Mouse (Mus musculus) ES-E14 (cell line): ENCODE results near the gene Mcam. TPM values are rescaled to one million over a fixed set of nuclear protein-coding genes. Genes with fewer than 3 reads are reported as not detected.

Source experiments
- DNase-seq: peaks from one replicate; pipeline ENCODE4 v3.0.0-alpha.2; 2013; ENCODE audit warnings: low read depth, low spot score
- H3K27ac ChIP-seq: 2 replicates; pipeline ENCODE4 v1.5.1; 2012; ENCODE audit warnings: low read depth, mild to moderate bottlenecking, low read length, moderate library complexity, mixed read lengths; ENCODE audit not compliant: poor library complexity, insufficient read depth, severe bottlenecking
- H3K36me3 ChIP-seq: 2 replicates; pipeline ENCODE4 v1.6.1; 2012; ENCODE audit warnings: mild to moderate bottlenecking, low read length, moderate library complexity, mixed read lengths; ENCODE audit not compliant: control insufficient read depth, poor library complexity, insufficient read depth, severe bottlenecking
- H3K4me1 ChIP-seq, 2 experiments: fragments of 150-350 bp in 1 of 2; sonication (generic) in 1 of 2; 2 replicates each; pipeline ENCODE4 v1.6.1; 2012; ENCODE audit warnings: low read length in 2 of 2, mild to moderate bottlenecking in 1 of 2, mixed read lengths in 1 of 2; ENCODE audit not compliant: control insufficient read depth in 2 of 2, insufficient read depth in 2 of 2, poor library complexity in 1 of 2
- H3K4me3 ChIP-seq, 2 experiments: fragments of 150-350 bp in 1 of 2; sonication (generic) in 1 of 2; 2 replicates each; pipeline ENCODE4 v1.5.1; 2012; ENCODE audit warnings: low read length in 2 of 2, low read depth in 1 of 2, mild to moderate bottlenecking in 1 of 2, mixed read lengths in 1 of 2; ENCODE audit not compliant: insufficient read depth in 1 of 2, poor library complexity in 1 of 2, severe bottlenecking in 1 of 2
- H3K9ac ChIP-seq: 2 replicates; pipeline ENCODE4 v1.6.1; 2012; ENCODE audit warnings: low read depth, mild to moderate bottlenecking, low read length, mixed read lengths; ENCODE audit not compliant: poor library complexity, insufficient read depth, severe bottlenecking
- H3K9me3 ChIP-seq: fragments of 150-350 bp; sonication (generic); 2 replicates; pipeline ENCODE4 v1.6.1; 2012; ENCODE audit warnings: low read depth, mild to moderate bottlenecking, low read length; ENCODE audit not compliant: control insufficient read depth, insufficient read depth
- CHD2 ChIP-seq: IDR thresholded peaks from 2 replicates; pipeline ENCODE4 v1.6.1; 2014; ENCODE audit warnings: mild to moderate bottlenecking, low read depth, low read length, inconsistent platforms
- HCFC1 ChIP-seq: IDR thresholded peaks from 2 replicates; pipeline ENCODE4 v1.6.1; 2012; ENCODE audit warnings: low read length, inconsistent platforms, borderline replicate concordance; ENCODE audit not compliant: insufficient read depth
- MAFK ChIP-seq: IDR thresholded peaks from 2 replicates; pipeline ENCODE4 v1.6.1; 2014; ENCODE audit warnings: mild to moderate bottlenecking, low read depth, low read length, inconsistent platforms; ENCODE audit not compliant: insufficient read depth
- ZC3H11A ChIP-seq: IDR thresholded peaks from 2 replicates; pipeline ENCODE4 v1.6.1; 2012; ENCODE audit warnings: low read depth, mild to moderate bottlenecking, inconsistent platforms, low read length, borderline replicate concordance
- ZNF384 ChIP-seq: IDR thresholded peaks from 2 replicates; pipeline ENCODE4 v1.6.1; 2012; ENCODE audit warnings: low read depth, low read length, inconsistent platforms
- in situ Hi-C, 2 experiments: fragments of 600-800 bp; cut with MboI; formaldehyde crosslinking; loops; one replicate each; pipeline ENCODE4 v1.15.1; 2025; ENCODE audit warnings: low sequenced_read_pairs in 2 of 2, inconsistent platforms in 1 of 2; ENCODE audit not compliant: unreplicated experiment in 2 of 2
- total RNA-seq: library from RNA; depleted of rRNA; stranded (reverse); fragments of 300-350 nt; gene quantifications from 2 replicates; pipeline ENCODE4 v1.2.3, GENCODE M21; 2012

Gene Mcam
- total RNA-seq, 1 experiment, result 53.1 TPM

GRCm38 (mm10) chr9:44168931-44169330 is 34.7 kb downstream of the Mcam start:
- H3K36me3 ChIP-seq, result peaks cover 23% of the 10 kb centered on the region
- in situ Hi-C loops, result no loop called here
- no peaks in the 10 kb centered on the region for H3K9me3 ChIP-seq
- H3K27ac ChIP-seq, result no peak overlapping the region
- TF ChIP-seq ZNF384, result no peak
- TF ChIP-seq MAFK, result no peak
- TF ChIP-seq HCFC1, result no peak
- TF ChIP-seq ZC3H11A, result no peak
- TF ChIP-seq CHD2, result no peak
- H3K4me3 ChIP-seq, result no peak overlapping the region
- no peak for DNase-seq
- peaks cover 0 to 2% of the 10 kb centered on the region in 2 experiments; a peak in 1 of 4 replicates for H3K4me1 ChIP-seq
- no peak overlapping the region for H3K9ac ChIP-seq

- no peaks in the 10 kb centered on the region for H3K9me3 ChIP-seq
- DNase-seq, result no peak
- no peak overlapping the region for H3K27ac ChIP-seq
- peaks cover 17% of the 10 kb centered on the region for H3K36me3 ChIP-seq
- H3K9ac ChIP-seq, result no peak overlapping the region
- TF ChIP-seq ZC3H11A, result no peak
- no peak for TF ChIP-seq ZNF384
- no peak for TF ChIP-seq MAFK
- no peak for TF ChIP-seq HCFC1
- no peak for TF ChIP-seq CHD2
- in situ Hi-C loops, result no loop called here
- no peak overlapping the region for H3K4me3 ChIP-seq
- peaks cover 0 to 2% of the 10 kb centered on the region in 2 experiments; a peak in 1 of 4 replicates for H3K4me1 ChIP-seq
These were observed 36.5 kb downstream of the Mcam start for GRCm38 (mm10) chr9:44170691-44171151.

DNA sequence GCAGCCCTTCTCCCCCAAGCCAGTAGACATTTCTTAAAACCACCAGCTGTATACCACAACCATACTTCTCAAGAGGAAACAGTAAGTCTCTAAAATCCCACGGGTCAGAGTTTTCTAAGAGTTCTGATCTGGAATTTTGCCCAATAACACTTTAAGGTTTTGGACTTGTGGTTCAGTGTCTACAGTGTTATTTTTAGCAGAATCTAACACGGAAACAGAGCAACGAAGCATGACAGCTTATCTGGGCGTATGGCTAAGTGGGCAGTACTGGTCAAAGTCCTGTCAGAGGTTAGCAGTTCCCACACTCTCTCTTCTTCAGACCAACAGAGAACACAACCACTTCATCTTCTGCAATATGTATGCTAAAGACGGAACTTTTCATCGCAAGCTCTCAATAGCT is 41.3 kb downstream of the Mcam start:
- Histone ChIP-seq H3K4me3 (no peak overlapping the region), H3K9me3 (no peaks in the 10 kb centered on the region), H3K4me1 (peaks cover 0 to 2% of the 10 kb centered on the region in 2 experiments; a peak in 1 of 4 replicates), H3K9ac (no peak overlapping the region), H3K27ac (no peak overlapping the region), H3K36me3 (peaks cover 15% of the 10 kb centered on the region)
- TF ChIP-seq ZNF384 (no peak), HCFC1 (no peak), ZC3H11A (no peak), CHD2 (no peak), MAFK (no peak)
- in situ Hi-C loops, result no loop called here
- DNase-seq, result no peak

DNA sequence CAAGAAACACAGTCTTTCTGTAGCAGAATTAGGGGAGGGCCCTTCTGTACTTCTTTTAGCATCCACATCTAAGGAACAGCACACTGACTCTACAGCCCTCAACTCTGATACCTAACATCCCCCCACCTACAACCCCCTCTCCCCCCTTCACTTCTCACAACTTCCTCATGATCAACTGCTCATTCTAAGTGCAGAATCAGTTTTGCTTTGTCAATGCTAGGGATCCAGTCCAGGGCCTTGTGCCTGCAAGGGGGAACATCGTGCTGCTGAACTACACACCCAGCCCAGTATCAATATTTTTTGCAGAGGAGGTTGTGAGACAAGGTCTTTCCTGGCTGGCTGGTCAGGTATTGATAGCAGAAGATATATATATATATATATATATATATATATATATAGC is 41.7 kb downstream of the Mcam start:
- in situ Hi-C loops, result no loop called here
- no peak for DNase-seq
- H3K9me3 ChIP-seq, result no peaks in the 10 kb centered on the region
- H3K36me3 ChIP-seq, result peaks cover 11% of the 10 kb centered on the region
- H3K4me3 ChIP-seq, result no peak overlapping the region
- H3K4me1 ChIP-seq, result peaks cover 0 to 2% of the 10 kb centered on the region in 2 experiments; a peak in 1 of 4 replicates
- no peak overlapping the region for H3K9ac ChIP-seq
- TF ChIP-seq ZC3H11A (no peak), HCFC1 (no peak), CHD2 (no peak), MAFK (no peak), ZNF384 (no peak)
- H3K27ac ChIP-seq, result no peak overlapping the region

GRCm38 (mm10) chr9:44177405-44177804 is 43.1 kb downstream of the Mcam start:
- no peaks in the 10 kb centered on the region for H3K4me1 ChIP-seq
- in situ Hi-C loops, result no loop called here
- TF ChIP-seq HCFC1 (no peak), MAFK (no peak), ZNF384 (no peak), ZC3H11A (no peak)
- no peak for DNase-seq
- H3K27ac ChIP-seq, result no peak overlapping the region
- no peak overlapping the region for H3K9ac ChIP-seq
- H3K36me3 ChIP-seq, result no peaks in the 10 kb centered on the region; the same call in 1 of the 2 replicates
- no peak overlapping the region for H3K4me3 ChIP-seq
- no peaks in the 10 kb centered on the region for H3K9me3 ChIP-seq
